Mouse (Mus musculus): Measurements from ENCODE around the gene Zfp426.

GRCm38 (mm10) chr9:20493281-20493680, 735 bp upstream of the Zfp426 start:
- TF ChIP-seq TAL1 (IDR thresholded peaks at IDR 0.05; ENCODE audit: low read length): no peak
- no peak for TF ChIP-seq GATA1 (IDR thresholded peaks at IDR 0.05; ENCODE audit: low read length)

All from erythroblast, embryonic 14.5 days (primary cell).